Mouse (Mus musculus) stomach, embryonic 15.5 days (tissue): Measurements from ENCODE around the gene Mfng. TPM values are rescaled to one million over a fixed set of nuclear protein-coding genes. Genes with fewer than 3 reads are reported as not detected.

Experiments
- ATAC-seq: fragments of 200-750 bp; cut with Nextera tagmentation; 2 replicates; pipeline ENCODE4 v1.8.0; 2017; ENCODE audit warnings: low read depth, moderate number of reproducible peaks, moderate TSS enrichment; ENCODE audit not compliant: insufficient read depth, low FRiP score
- H3K27ac ChIP-seq: fragments of 300-500 bp; sonication (generic); 2 replicates; pipeline ENCODE4 v1.5.1; 2015; ENCODE audit warnings: mild to moderate bottlenecking, inconsistent platforms
- H3K27me3 ChIP-seq: fragments of 300-500 bp; sonication (generic); replicated peaks from 2 replicates; pipeline ENCODE4 v1.6.1; 2015; ENCODE audit warnings: inconsistent platforms
- H3K36me3 ChIP-seq: fragments of 300-500 bp; sonication (generic); 2 replicates; pipeline ENCODE4 v1.6.1; 2015; ENCODE audit warnings: inconsistent platforms
- H3K4me1 ChIP-seq: fragments of 300-500 bp; sonication (generic); 2 replicates; pipeline ENCODE4 v1.6.1; 2015; ENCODE audit warnings: inconsistent platforms
- H3K4me2 ChIP-seq: fragments of 300-500 bp; sonication (generic); 2 replicates; pipeline ENCODE4 v1.6.1; 2015; ENCODE audit warnings: mild to moderate bottlenecking, inconsistent platforms
- H3K4me3 ChIP-seq: fragments of 300-500 bp; sonication (generic); replicated peaks from 2 replicates; pipeline ENCODE4 v1.5.1; 2015; ENCODE audit warnings: inconsistent platforms
- H3K9ac ChIP-seq: fragments of 300-500 bp; sonication (generic); 2 replicates; pipeline ENCODE4 v1.6.1; 2015; ENCODE audit warnings: inconsistent platforms
- H3K9me3 ChIP-seq: fragments of 300-500 bp; sonication (generic); 2 replicates; pipeline ENCODE4 v1.6.1; 2016; ENCODE audit warnings: inconsistent platforms
- WGBS: fragments of 180-500 bp; shearing (Covaris S2); methylation state at CpG from one replicate; pipeline ENCODE4 v1.1.7; 2015; 5-methylcytosine and 5-hydroxymethylcytosine counted together
- polyA plus RNA-seq: library from polyadenylated mRNA; unstranded; fragments of >200 nt; fragmentation: Nextera tagmentation; extraction: Ambion mirVana; gene quantifications from 2 replicates; pipeline ENCODE4 v1.2.1, GENCODE M21; 2015

The Mfng gene
- polyA plus RNA-seq, 1 experiment from 2014 or later = 18.0 TPM

DNA sequence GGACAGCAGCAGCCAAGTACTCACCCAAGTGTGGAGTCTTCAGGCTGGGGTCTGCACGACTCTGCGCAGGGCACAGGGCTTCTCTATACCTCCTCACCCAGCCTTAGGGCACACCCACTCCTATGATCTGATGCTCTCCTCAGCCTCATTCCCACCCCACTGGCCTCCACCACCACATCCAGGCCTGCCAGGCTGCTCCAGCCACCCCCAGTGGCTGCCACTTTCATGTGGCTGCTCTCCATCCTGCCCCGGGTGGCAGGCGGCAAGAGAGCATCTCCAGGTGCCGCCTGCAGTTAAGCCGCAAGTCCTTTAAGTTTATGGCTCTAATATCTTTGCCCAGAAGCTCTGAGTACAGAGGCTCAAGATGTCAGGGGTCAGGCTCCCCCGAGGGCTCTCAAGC, 46.6 kb downstream of the Mfng start:
- H3K27ac ChIP-seq = no peak overlapping the region
- H3K9ac ChIP-seq = no peak overlapping the region
- ATAC-seq = no peak
- H3K27me3 ChIP-seq = no peaks in the 10 kb centered on the region; the same call in 1 of the 2 replicates
- 54% methylated on average over 7 of the region's 7 CpGs for WGBS
- H3K4me1 ChIP-seq = no peaks in the 10 kb centered on the region
- no peaks in the 10 kb centered on the region for H3K9me3 ChIP-seq
- no peaks in the 10 kb centered on the region for H3K36me3 ChIP-seq
- H3K4me2 ChIP-seq = no peak overlapping the region
- H3K4me3 ChIP-seq = no peak overlapping the region

DNA sequence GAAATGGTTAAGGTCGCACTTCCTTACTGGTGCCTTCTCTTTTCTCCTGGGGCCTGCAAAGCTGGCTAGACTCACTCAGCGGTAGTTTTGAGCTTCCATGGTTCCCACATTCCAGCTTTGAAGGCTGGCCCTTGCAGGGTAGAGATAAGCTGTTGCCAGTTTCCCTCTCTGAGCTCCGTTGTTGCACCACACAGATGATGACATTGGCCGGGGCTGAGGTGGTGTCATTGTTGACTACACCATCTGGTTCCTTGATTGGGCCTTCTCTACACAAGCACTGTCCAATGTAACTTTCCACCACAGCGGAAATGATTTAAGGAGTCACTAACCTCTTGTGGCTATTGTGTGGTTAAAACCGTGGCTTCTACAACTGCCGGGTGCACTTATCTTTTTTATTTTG, 52.7 kb downstream of the Mfng start:
- no peak overlapping the region for H3K4me3 ChIP-seq
- no peak overlapping the region for H3K27ac ChIP-seq
- 64% methylated on average over 7 of the region's 7 CpGs for WGBS
- H3K27me3 ChIP-seq = peaks cover 53% of the 10 kb centered on the region
- no peaks in the 10 kb centered on the region for H3K36me3 ChIP-seq
- no peaks in the 10 kb centered on the region for H3K9me3 ChIP-seq
- no peak overlapping the region for H3K9ac ChIP-seq
- H3K4me1 ChIP-seq = peaks cover 14% of the 10 kb centered on the region
- no peak for ATAC-seq
- no peak overlapping the region for H3K4me2 ChIP-seq

DNA sequence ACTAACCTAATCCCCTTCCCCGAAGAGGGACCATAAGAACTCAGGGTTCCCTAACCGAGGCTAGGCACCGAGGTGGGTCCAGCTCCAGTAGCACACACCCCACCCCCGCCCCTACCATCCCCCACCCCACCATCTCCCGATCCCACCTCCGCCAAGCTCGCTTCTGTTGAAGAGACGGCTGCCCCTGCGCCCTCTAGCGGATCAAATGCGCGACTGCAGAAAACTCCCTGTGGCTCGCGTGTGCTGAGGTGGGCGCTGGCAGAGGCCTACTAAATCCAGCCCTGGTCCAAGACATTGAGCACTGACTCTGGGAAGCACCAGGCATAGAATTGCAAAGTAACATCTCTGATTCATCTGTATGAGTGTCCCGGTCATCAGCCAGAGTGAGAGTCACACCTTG, 53.2 kb downstream of the Mfng start:
- ATAC-seq = no peak
- no peak overlapping the region for H3K27ac ChIP-seq
- H3K9ac ChIP-seq = no peak overlapping the region
- WGBS = 2% methylated on average over 16 of the region's 16 CpGs
- H3K27me3 ChIP-seq = peaks cover 57% of the 10 kb centered on the region
- H3K9me3 ChIP-seq = no peaks in the 10 kb centered on the region
- no peaks in the 10 kb centered on the region for H3K36me3 ChIP-seq
- no peak overlapping the region for H3K4me3 ChIP-seq
- H3K4me2 ChIP-seq = no peak overlapping the region
- peaks cover 14% of the 10 kb centered on the region for H3K4me1 ChIP-seq

DNA sequence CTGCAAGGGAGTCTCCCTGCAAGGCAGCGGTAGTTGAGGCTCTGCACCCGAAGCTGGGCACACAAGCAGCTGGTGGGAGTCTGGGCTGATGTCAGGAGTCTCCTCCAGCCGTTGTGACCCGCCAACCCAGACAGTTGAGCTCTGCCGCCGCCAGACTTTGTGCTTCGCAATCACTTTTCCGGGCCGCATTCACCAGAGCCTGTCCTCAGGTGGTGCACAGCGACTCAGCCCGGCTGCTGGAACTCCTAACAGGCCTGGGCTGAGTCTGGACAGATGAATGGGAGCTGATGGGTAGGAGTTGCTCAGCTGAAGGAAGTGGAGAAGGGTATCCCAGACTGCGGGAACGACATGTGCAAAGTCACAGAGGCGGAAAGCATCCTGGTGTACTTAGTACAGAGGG, 53.9 kb downstream of the Mfng start:
- Histone ChIP-seq H3K4me2 (peak overlapping the region; percentile 77; the same call in 1 of the 2 replicates), H3K4me1 (peaks cover 14% of the 10 kb centered on the region), H3K9ac (no peak overlapping the region), H3K27ac (no peak overlapping the region), H3K9me3 (no peaks in the 10 kb centered on the region), H3K4me3 (no peak overlapping the region), H3K27me3 (peaks cover 64% of the 10 kb centered on the region), H3K36me3 (no peaks in the 10 kb centered on the region)
- ATAC-seq = no peak
- 6% methylated on average over 14 of the region's 14 CpGs for WGBS

DNA sequence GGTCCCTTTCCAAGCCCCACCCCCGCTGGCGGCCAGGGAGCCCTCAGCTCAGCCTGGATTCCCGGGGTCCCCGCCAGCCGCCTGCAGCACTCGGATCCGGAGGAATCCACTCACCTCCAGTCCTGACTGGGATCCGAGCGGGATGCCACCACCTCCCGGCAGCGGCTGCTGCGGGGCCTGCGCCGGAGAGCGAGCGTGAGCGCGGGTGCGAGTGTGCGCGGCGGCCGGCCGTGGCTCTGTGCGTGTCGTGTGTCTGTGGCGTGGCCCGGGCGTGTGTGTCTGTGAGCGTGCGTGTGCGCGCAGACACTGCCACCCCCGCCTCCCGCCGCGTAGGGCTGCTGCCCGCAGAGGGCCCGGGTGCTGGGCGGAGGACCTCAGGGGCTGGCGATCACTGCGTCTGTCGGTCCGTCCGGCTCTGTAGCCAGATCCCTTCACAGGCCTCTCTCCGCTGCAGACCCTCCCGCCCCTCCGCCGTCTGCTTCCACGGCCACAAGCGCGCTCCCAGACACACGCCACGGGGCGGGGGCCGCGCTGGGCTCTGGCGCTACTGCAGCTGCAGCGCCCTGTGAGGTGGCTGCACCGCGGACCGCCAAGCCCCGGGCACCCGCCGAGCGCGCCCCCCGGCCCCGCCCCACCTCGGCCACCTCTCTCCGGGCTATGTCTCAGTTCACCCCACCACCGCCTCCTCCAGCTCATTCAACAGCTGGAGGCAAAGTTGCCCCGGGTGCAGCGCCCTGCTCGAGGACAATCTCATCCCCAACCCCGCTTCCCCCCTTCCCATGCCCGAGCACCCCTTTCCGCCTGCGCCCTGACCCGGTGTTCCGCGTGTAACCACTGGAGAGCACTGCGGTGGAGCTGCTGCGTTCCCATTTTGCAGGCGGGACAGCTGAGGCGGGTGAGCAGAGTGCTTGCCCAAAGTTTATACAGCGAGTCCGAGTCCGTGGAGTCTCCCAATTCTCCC, 54.7 kb downstream of the Mfng start, which contains the start of gene Elfn2:
Gene Elfn2, minus strand, starts transcription at position 482 of the 961 bp plus-strand sequence.
- no peak within 1 kb of the TSS for H3K27ac ChIP-seq
- peaks cover 14% of the 10 kb centered on the region for H3K4me1 ChIP-seq
- H3K4me3 ChIP-seq = peak within 1 kb of the TSS; percentile 41
- no peak for ATAC-seq
- H3K4me2 ChIP-seq = peak within 1 kb of the TSS; percentile 77
- no peak within 1 kb of the TSS for H3K9ac ChIP-seq
- H3K9me3 ChIP-seq = no peaks in the 10 kb centered on the region
- 2% methylated on average over 89 of the region's 89 CpGs for WGBS
- H3K27me3 ChIP-seq = peaks cover 72% of the 10 kb centered on the region
- no peaks in the 10 kb centered on the region for H3K36me3 ChIP-seq

DNA sequence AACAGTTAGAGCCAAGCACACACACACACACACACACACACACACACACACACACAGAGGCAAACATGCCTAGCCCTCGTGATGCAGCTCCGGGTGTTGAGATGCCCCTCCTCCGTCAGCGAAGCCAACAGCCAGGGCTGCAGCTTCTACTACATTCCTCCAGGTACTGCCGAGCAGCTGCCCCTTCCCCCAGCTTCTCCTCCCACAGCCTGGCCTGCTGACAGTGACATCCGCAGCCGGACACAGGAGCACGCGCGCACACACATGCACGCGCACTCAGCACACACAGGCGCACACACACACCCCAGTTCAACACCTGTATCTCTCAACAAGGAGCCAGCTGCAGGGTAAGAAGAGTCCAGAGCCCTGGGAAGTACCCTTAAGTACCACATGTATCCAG, 56.3 kb downstream of the Mfng start:
- Histone ChIP-seq H3K9ac (no peak overlapping the region), H3K36me3 (no peaks in the 10 kb centered on the region), H3K4me2 (no peak overlapping the region), H3K9me3 (no peaks in the 10 kb centered on the region), H3K4me1 (peaks cover 14% of the 10 kb centered on the region), H3K4me3 (no peak overlapping the region), H3K27me3 (peaks cover 88% of the 10 kb centered on the region), H3K27ac (no peak overlapping the region)
- ATAC-seq = no peak
- 43% methylated on average over 13 of the region's 13 CpGs for whole genome bisulfite sequencing

DNA sequence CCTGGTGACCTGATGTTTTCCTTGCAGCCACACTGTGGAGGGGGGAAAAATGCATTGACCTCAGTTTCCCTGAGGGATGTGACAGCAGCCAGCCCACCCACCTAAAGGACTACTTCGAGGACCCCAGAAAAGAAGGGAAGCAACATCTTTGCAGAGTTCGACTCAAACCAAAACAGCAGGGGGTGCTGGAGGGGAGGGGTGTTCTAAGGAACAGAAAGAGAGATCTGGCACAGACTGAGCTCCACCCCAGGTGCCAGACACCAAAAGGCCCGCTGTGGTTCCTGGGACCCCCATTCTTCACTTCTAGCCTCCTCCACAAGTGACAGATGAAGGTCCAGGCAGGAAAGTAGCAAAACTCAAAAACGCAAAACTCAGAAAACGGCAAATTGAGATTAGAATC, 57.4 kb downstream of the Mfng start:
- no peak for ATAC-seq
- Histone ChIP-seq H3K27me3 (peaks cover 97% of the 10 kb centered on the region), H3K4me1 (peaks cover 14% of the 10 kb centered on the region), H3K4me3 (no peak overlapping the region), H3K9me3 (no peaks in the 10 kb centered on the region), H3K9ac (no peak overlapping the region), H3K27ac (no peak overlapping the region), H3K36me3 (no peaks in the 10 kb centered on the region), H3K4me2 (no peak overlapping the region)
- WGBS = 31% methylated on average over 5 of the region's 5 CpGs

DNA sequence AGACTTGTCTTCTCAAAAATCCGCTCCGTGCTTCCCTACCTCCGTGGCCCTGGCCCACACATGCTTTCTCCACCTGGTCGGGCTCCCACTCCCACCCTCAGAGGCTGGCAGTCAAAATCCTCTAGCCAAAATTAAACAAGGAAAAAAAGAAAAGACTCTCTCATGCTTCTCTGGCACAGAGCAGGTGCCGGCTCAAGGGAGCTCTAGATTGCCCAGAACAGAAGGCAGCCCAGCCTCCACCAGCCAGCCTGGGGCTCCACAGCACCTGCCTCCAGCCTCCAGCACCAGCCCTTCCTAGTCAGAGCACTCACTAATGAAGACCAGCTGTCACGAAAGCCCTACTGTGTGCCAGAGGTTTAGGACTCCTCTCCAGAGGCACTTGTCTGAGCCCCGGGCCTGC, 59.5 kb downstream of the Mfng start:
- Histone ChIP-seq H3K4me3 (no peak overlapping the region), H3K27ac (no peak overlapping the region), H3K27me3 (peaks cover 82% of the 10 kb centered on the region), H3K36me3 (no peaks in the 10 kb centered on the region), H3K4me1 (peaks cover 8% of the 10 kb centered on the region), H3K9me3 (no peaks in the 10 kb centered on the region), H3K9ac (no peak overlapping the region), H3K4me2 (no peak overlapping the region)
- WGBS = 82% methylated on average over 7 of the region's 7 CpGs
- no peak for ATAC-seq

DNA sequence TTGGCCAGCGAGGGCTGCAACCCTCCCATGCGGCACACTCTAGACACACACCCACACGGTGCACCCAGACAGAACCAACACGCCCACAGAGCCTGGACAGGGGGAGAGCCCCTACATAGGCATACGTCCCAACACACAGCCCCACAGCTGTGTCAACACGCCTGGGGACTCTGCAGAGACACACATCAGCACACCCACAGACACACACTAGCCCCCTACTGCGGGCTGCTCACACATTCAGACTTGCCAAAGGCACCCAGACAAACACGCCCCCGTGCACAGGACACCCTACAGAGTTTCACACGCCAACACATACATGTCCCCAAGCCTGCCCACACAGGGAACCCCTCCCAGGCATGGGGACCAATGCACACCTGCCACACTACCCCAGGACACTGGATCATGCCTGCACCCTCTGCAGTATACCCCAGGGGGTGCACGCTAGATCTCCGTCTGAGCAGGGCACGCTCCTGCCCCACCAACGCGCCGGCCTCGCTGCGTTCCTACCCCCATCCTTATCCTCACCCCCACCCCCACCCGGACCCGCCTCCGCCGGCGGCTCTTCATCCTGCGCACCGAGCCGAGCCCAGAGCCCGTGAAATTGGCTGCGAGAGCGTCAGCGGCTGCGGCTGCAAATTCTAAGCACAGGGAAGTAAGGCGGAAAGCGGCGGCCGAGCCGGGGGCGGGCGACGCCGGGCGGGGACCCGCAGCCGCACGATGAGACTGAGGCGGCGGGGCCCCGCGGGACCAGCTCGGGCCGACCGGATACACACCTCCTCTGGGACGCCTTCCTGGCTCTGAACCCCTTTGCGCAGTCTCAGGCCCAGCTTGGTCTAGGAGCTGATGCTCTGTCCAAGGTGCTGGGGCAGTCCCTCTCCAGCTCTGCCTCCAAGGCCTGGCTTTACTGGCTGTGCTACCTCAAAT, 60.7 kb downstream of the Mfng start:
- 8% methylated on average over 53 of the region's 53 CpGs for WGBS
- no peaks in the 10 kb centered on the region for H3K4me1 ChIP-seq
- no peak overlapping the region for H3K4me3 ChIP-seq
- H3K9ac ChIP-seq = no peak overlapping the region
- no peak overlapping the region for H3K27ac ChIP-seq
- H3K4me2 ChIP-seq = peak overlapping the region; percentile 39
- H3K36me3 ChIP-seq = no peaks in the 10 kb centered on the region
- H3K9me3 ChIP-seq = no peaks in the 10 kb centered on the region
- H3K27me3 ChIP-seq = peaks cover 70% of the 10 kb centered on the region
- ATAC-seq = no peak

DNA sequence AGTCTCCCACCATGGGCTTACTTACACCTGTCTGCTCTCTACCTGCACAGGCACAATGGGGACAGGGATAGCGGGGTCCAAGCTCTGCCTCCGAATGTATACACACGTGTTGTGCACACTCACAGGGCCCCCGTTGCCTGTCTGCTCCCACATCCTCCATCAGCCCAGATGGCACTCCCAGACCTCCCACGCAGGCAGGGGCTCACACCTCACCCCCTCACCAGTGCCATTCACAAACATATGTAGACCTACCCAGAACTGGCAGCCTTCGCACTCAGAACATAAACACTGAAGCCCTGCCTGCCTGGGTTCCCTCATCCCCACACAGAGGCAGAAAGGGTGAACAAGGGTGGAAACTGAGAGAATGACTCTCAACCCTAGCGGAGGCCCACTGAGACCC, 61.3 kb downstream of the Mfng start:
- 65% methylated on average over 7 of the region's 7 CpGs for WGBS
- H3K4me3 ChIP-seq = no peak overlapping the region
- H3K9me3 ChIP-seq = no peaks in the 10 kb centered on the region
- no peak overlapping the region for H3K27ac ChIP-seq
- no peak for ATAC-seq
- no peaks in the 10 kb centered on the region for H3K4me1 ChIP-seq
- H3K4me2 ChIP-seq = no peak overlapping the region
- H3K36me3 ChIP-seq = no peaks in the 10 kb centered on the region
- H3K27me3 ChIP-seq = peaks cover 63% of the 10 kb centered on the region
- H3K9ac ChIP-seq = no peak overlapping the region

DNA sequence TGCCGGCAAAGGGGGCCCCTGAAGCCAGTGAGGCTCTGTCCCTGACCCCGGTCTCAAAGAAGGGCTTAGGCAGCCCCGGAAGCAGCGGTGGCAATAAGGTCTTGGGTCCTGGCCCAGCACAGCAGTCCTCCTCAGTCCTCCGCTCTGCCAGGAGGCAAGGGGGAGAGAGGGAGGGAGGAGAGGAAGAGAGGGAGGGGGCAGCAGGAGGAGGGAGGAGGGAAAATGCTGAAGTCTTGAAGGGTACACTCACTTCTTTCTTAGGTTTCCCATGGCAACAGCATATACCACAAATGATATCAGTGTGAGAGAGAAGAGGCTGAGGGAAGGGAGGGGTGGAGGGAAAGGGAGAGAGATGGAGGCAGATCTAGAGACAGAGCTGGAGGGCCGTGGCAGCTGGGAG, 62.6 kb downstream of the Mfng start:
- H3K4me1 ChIP-seq = no peaks in the 10 kb centered on the region
- H3K4me2 ChIP-seq = no peak overlapping the region
- no peak overlapping the region for H3K4me3 ChIP-seq
- no peaks in the 10 kb centered on the region for H3K9me3 ChIP-seq
- peaks cover 50% of the 10 kb centered on the region for H3K27me3 ChIP-seq
- peak; percentile 35; the same call in 1 of the 2 replicates for ATAC-seq
- no peak overlapping the region for H3K9ac ChIP-seq
- H3K36me3 ChIP-seq = no peaks in the 10 kb centered on the region
- WGBS = 44% methylated on average over 6 of the region's 6 CpGs
- H3K27ac ChIP-seq = no peak overlapping the region

DNA sequence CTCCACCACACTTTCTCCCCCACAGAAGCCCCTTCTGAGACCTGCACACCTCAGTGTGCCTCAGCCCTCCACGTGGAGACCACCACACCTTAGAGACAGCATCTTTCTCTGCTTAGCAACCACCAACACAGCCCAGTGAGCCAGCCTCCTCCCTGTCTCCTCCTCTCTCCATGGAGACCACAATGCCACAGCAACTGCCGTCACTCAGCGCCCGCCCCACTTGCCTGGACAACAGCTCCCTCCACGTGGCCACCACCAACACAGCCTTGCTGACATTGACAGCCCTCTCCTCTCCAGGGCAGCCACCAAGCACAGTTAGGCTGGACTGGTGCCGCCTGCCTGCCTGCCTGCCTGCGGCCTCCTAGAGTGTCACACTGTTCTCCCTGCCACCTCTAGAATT, 63.5 kb downstream of the Mfng start:
- Histone ChIP-seq H3K27me3 (peaks cover 42% of the 10 kb centered on the region), H3K4me1 (no peaks in the 10 kb centered on the region), H3K9me3 (no peaks in the 10 kb centered on the region), H3K4me3 (no peak overlapping the region), H3K4me2 (no peak overlapping the region), H3K36me3 (no peaks in the 10 kb centered on the region), H3K9ac (no peak overlapping the region), H3K27ac (no peak overlapping the region)
- ATAC-seq = no peak
- 26% methylated on average over 7 of the region's 7 CpGs for whole genome bisulfite sequencing
